Mouse (Mus musculus) ovary, postnatal 14 days (tissue): ENCODE data around the gene Hmx2.

Source experiments
- DNase-seq: peaks from one replicate; pipeline ENCODE4 v3.0.0; 2022; ENCODE audit warnings: low spot score

Hmx2 gene

DNA sequence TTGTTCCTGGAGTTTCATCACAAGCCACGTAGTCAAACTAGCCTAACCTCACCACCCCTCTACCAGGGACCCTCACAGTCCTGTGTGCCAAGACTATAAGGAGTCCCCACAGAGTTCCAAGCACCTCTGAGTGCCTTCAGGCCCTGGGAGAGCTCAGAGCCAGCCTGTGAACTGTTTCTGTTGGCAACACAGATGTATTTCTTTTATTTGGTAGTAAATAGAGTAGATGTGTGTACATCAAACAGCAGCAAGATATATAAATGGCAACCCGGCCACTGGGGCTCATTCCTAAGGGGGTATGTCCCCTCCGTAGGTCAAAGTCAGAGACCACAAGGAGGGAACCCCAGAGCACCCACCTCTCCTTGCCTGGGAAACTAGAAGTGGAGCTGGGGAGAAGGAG is at the start of gene Hmx2:
Gene Hmx2, plus strand, starts transcription at position 301 of the 400 bp plus-strand sequence.
- no peak for DNase-seq

DNA sequence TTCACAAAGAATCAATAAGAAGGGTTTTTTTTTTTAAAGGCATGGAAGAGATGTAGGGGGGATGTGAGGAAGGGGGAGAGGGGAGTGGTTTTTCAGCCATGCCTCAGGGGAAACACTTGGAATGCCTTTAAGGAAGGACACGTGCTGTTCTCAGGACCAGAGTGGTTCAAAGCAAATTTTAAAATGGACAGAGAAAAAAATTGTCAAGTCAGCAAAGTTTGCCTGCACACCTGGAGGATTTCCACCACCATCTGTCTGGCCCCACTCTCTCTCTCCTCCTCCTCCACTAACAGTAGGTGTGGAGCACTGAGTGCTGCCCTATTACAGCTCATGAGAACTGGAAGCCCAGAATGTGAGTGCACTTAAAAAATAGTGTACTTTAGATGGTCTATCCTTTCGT is 44.8 kb upstream of the Hmx2 start:
- DNase-seq, result no peak

DNA sequence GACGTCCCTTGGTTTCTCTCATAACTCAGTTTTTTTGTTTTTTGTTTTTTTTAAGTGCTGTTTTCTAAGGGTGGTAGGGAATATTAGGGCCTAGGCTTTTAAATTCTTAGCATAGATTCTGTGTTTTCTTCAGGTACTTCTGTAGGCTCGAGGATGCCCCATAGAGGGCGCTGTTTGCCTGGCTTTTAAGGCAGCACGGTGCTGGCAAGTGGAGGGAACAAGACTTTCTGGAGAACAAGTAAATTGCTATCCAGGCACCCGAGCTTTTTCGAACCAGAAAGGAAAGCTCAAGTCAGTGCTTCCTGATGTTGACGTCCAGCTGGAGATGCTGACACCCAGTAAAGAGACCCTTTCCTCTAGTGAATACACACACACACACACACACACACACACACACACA is 8.6 kb upstream of the Hmx2 start:
- peak; percentile 79 for DNase-seq

DNA sequence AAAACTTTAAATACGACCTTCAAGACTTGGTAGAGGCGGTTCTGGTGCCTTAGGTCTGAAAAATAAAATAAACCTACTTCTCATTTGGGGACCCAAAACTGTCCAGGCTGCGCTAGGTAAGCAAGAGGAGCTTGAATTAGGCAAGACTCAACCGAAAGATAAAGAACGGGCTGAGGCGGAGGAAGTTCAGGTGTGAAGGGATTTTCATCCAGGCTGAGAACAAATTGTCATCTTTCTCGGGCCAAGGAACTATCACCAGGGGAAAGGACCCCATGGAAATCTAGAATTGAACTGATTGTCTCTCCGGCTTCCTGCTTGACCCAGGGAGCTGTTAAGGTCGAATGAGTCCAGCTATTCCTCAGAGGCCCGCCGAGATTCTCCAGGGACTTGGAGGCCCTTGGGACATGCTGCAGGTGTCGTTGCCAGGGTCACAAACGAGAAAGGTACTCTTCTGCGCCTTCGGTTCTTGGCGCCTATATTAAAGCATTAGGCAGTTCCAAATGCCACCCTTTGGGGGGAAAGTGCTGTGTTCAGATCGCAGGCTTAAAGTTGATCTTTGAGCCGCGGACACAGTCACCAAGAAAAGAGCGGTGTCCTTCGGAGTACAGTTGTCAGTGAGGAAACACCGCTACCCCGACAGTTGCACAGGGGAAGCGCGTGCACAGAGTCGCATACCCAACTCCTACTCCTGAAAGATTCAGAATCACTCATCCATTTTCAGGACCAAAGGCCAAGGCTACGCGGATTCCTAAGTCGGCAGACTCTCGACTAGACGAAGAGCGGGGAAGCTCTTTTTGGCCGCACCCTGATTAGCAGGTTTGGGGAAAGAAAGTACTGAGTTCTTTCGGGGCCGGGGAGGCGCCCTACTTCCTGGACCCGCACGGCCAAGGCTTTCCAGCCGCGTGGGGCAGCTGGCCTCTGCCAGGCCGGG is 7.1 kb upstream of the Hmx2 start:
- no peak for DNase-seq

DNA sequence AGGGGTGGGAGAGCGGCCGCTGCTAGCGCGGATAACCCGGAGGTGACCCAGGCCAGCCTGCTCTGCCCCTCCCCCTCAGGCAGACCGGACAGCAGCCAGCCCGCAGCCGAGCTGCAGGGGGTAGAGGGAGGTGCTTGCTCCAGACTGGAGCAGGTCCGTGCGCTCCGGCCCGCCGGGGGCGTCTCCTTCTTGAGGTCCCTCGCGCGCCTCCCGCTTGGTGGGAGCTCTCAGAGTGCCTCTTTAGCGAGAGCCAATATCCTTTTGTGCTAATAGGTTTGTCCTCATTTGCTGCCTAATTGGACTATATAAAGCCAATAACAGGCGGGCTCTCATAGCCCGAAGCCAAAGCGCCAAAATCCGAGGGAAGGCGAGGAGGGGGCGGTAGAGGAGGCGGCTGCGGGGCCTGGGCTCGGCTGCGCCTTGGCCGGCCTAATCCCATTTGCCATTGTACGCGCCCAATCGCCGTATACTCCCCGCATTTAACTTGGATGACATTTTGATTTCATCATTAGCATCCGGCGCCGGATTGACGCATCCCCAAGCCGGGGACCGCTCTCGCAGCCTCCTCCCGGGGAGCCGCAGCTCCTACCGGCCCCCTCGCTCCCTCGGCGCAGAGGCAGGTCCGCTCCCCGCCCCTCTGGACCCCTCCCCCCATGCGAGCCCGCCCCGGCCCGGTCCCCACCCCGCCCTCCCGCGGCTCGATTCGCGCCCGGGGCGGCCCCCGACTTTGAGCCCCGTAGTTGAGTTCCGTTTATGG is 6.3 kb upstream of the Hmx2 start, which contains the start of gene Hmx3:
Gene Hmx3, plus strand, starts transcription at position 753 of the 757 bp plus-strand sequence.
- no peak for DNase-seq

DNA sequence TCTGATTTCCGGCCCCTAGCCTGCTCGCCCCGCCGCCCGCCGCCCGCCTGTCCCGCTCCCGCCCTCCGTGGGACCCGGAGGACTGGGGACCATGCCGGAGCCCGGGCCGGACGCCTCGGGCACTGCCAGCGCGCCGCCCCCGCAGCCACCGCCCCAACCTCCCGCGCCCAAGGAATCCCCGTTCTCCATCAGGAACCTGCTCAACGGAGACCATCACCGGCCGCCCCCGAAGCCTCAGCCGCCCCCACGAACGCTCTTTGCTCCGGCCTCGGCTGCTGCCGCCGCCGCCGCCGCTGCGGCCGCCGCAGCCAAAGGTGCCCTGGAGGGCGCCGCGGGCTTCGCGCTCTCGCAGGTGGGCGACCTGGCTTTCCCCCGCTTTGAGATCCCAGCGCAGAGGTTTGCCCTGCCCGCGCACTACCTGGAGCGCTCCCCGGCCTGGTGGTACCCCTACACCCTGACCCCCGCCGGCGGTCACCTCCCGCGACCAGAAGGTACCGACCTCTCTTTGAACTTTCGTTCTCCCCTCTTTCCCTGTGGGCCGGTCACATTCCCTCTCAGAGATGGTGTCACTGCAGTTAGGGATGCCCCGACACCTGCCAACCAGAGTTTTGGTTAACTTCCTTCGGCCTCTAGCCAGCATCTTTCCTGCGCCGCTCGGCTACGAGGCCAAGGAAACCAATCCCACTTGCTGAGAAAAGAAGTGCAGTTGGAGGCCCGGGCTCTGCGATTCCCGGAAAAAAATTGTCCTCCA is 5.5 kb upstream of the Hmx2 start:
- DNase-seq, result no peak

DNA sequence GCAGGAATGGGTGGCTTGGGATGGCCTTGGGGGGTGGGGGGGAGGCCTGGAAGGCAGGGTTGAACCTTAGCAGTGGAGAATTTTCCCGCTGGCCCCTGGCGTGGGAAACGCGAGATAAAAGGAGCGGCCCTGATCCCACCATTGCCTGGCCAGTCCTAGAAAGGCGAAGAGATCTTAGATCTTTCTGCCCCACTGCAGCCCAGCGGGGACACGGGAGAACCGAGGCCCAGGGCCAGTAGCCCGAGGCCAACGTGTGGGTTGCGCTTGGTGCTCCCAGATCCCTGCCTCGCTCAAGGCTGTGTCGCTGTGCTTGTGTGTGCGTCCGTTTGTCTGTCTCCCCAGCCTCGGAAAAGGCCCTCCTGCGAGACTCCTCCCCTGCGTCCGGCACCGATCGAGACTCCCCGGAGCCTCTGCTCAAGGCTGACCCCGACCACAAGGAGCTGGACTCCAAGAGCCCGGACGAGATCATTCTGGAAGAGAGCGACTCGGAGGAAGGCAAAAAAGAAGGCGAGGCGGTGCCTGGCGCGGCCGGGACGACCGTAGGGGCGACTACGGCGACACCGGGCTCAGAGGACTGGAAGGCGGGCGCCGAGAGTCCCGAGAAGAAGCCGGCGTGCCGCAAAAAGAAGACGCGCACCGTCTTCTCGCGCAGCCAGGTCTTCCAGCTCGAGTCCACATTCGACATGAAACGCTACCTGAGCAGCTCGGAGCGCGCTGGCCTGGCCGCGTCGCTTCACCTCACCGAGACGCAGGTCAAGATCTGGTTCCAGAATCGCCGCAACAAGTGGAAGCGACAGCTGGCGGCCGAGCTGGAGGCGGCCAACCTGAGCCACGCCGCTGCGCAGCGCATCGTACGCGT is 4.7 kb upstream of the Hmx2 start:
- DNase-seq, result no peak

DNA sequence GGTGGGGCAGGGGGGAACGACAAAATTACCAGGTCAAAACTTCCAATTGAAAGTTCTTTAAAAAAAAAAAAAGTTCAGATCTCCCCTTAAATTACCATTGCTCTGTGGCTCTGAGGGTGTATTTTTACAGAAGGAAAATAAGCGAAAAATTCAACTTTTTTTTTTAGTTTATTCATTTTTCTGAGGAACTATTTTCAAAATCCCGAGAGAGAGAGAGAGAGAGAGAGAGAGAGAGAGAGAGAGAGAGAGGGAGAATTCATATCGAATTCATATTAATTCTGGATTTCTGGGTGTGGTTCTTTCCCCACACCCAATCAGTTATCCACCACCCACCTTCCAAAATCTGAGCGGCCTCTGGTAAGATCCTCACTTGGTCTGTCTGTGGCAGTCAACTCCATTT is 3.7 kb upstream of the Hmx2 start:
- DNase-seq, result no peak

DNA sequence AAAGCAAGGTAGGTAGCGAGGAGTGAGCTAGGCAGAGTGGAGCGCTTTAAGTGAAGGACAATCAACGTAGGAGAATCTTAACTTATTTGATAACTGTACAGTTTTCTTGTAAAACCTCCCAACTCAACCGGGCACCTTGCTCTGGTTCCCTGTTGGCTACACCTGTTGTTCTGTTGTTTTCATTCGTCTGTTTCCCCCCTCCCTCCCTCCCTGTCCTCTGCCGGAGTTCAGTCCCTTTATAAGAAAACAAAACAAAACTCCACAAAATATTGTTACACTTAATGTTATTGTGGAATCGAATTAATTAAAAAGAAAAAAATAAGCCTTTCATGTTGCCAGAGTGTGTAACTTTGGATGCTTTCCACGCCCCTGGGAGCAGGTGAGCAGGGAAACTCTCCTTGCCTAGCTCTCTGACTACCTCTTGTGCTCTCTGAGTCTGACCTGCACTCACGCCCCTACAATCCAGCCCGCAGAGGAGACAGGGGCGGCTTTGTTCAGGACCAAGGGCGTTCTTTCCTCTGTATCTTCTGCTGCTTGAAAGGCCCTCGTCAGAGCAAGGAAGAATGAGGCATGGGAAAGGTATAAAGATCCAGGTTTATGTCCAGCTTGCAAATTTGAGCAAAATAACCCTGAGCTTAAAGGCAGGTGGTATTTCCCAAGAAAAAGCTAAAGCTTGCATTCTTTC is 2.7 kb upstream of the Hmx2 start:
- no peak for DNase-seq

DNA sequence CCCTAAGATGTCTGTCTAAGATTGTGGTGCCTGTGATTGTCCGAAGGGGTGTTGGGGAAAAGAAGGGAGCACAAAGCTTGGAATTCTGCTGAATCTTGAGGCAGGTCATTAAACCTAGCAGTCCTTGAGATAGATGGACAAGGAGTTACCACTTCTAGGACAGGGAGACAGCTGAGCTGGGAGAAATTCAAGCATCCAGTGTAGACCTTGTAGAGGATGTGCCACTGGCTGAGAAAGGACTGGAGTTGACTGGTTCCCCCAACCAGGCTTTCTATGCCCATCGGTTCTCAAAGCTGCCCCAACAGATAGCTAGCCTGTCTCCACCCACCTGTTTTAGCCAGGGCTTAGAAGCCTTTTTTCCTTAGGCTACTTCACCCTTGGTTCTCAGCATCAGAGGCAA is 2.1 kb upstream of the Hmx2 start:
- no peak for DNase-seq

DNA sequence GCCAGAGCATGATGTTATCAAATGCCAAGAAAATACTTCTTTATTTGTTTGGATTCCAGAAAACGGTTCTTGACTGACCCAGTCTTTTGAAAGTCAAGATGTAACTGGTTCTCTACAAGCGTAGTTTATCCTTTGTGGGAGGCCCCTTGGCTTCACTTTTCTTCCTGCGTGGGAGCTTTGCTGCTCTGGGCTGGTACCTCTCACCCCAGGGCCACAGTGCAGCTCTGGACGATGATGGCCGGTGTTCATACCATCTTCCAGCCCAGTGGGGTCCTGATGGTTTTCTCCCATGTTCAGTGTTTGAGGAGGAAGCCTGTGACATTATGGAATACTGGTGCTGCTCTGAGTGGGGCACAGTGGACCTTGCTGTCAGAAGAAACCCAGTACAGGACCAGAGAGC is 1.1 kb upstream of the Hmx2 start:
- DNase-seq, result no peak

DNA sequence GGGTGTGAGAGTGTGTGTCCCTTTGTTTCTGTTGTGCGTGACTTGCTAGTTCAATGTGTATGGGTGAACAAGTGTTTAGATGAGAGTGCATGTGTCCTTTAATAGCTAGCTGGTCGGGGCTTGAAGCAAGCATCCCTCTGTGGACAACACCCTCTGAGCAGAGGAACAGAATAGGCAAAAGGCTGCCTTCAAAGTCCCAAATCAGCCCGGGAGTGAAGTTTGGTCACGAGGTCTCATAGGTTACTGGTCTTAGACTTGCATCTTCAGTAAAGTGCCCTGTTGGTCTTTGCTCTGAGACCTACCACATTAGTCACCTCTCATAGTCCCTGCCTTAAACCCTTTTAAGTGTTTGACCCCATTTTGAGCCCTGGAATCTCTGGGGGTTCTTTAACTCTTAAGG is 2.9 kb downstream of the Hmx2 start:
- DNase-seq, result no peak

DNA sequence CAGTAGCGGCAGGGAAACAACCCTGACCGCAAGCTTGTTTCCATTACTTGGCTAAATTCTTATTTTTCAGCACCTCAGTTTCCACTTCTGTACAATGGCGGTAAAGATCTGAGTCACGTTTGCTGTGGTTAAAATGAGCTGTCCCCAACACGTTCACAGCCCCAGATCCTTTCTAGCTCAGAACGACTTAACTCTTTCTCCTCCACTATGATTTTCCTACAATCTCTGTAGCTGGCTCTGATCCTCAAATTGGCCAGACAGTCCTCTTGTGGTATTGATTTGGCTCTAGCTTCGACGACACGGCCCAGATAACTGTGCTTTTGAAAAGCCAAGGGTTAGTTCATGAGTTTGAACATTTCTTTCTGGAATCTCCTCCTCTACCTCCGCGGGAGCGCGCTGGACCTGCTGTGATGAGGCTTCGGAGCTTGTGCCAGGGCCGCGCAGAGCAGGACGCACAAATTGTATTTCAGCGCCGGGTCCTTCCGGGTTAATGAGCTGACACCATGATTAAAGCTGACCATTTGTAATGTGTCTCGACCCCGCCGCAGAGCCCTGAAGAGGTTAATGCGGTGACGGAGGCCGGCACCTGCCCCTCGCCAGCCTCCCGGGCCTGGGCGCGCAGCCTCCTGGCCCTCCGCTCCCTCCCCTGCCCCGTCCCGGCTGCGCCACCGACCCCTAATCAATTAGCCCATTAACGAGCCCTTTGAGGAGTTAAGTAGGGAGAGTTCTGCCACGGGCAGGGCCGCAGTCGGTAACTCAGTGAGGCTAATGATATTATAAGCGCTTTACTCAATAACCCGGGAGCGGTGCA is 3.6 kb downstream of the Hmx2 start:
- DNase-seq, result no peak

DNA sequence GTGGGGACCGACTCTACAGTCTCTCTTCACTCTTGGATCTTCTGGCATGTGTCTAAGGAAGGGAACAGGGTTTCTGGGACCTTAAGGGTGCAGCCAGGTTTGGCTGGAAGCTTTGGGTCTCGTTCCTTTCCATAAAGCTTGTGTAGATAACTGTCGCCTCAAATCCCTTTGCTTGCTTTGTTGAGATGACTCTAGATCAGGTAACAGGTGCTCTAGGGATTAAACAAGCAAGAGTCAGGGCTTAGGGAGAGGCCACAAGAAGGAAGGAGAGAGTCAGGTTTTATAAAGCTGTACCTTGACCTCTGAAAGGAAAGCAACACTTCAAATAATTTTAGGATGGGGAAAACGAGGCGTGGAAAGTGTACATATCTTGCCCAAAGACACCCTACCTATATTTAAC is 4.2 kb downstream of the Hmx2 start:
- no peak for DNase-seq

DNA sequence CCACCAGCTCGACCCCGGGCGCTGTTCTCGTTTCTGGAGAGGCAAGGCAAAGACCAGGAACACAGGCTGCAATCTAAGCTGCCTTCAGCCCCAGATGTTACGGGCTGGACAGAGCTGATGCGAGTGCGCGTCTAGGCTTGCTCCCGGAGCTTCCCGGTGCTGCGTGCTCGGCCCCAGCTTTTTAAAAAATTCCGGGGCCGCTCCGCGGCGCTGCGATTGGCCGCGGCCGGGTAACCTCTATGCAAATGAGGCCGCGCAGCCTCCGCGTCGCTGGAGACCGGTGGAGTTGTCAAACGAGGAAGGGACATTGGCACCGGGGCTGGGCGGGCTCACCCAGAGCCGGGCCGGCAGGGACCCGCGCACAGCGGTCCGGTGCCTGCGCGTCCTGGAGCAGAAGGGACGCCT is 5.2 kb downstream of the Hmx2 start:
- DNase-seq, result no peak

DNA sequence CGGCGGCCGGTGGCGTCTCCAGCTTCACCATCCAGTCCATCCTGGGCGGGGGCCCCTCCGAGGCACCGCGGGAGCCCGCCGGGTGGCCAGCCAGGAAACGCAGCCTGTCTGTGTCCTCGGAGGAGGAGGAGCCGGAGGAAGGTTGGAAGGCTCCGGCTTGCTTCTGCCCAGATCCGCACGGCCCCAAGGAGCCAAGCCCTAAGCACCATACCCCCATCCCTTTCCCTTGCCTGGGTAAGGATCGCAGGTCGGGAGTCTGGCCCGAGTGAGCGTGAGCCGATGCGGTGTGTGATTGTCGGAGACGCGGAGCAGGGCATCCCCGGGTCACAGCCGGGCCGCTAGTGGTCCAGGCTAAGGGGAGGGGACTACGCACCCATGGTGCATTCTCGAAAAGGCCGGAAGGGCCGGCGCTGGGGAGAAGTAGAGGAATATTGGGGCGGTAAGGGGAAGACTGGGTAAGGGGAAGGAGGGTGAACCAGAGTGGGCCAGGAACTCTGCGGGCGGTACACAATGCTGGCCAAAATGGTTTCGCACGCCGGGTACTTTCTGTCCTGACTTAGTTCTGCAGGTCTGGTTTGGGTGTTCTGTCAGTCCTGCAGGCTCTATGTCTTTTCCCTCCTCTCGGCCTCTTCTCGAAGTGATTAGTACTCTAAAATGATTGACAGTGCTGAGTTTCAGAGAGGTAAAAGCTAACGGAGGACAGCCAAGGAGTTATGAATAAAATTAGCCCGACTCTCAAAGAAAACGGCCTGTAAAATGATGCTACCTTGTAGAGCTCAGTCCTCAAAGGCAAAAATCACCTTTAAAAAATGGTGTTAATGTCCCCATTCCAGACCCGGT is 6.0 kb downstream of the Hmx2 start:
- DNase-seq, result no peak

DNA sequence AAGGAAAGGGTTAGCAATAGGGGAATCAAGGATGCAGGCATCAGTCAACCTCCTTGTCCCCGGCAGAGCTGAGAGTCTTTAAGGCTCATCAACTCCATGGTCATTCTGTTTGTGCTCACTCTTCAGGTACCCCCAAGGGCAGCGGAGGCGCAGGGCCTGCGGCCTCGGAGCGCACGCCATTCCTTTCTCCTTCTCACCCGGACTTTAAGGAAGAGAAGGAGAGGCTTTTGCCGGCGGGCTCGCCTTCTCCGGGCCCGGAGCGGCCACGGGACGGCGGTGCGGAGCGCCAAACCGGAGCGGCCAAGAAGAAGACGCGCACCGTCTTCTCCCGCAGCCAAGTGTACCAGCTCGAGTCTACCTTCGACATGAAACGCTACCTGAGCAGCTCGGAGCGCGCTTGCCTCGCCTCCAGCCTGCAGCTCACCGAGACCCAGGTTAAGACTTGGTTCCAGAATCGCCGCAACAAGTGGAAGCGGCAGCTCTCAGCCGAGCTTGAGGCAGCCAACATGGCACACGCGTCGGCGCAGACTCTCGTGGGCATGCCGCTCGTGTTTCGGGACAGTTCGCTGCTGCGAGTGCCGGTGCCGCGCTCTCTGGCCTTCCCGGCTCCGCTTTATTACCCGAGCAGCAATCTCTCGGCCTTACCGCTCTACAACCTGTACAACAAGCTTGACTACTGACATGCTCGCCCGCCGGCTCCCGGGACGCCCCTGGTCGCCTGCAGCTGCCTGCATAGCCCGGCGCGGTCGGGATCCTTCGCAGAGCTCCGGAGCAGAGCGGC is 6.9 kb downstream of the Hmx2 start:
- no peak for DNase-seq

DNA sequence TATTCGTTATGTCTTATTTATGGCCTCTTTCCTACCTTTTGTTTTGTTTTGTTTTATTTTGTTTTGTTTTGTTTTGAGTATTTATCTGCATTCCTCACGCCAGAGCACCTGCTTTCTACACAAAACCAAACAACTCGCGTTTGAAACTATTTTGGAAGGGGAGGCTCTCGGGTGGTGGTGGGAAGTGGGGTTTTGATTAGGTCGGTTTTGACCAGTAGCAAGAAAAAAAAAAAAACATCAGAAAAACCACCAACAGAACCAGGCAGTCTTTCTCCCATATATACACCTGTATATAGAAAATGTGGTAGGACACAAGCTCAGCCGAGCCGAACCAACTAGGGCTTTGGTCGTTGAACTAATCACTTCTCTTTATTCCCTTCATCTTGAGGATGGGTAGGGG is 7.5 kb downstream of the Hmx2 start:
- DNase-seq, result no peak
